In the genomic region with DNA sequence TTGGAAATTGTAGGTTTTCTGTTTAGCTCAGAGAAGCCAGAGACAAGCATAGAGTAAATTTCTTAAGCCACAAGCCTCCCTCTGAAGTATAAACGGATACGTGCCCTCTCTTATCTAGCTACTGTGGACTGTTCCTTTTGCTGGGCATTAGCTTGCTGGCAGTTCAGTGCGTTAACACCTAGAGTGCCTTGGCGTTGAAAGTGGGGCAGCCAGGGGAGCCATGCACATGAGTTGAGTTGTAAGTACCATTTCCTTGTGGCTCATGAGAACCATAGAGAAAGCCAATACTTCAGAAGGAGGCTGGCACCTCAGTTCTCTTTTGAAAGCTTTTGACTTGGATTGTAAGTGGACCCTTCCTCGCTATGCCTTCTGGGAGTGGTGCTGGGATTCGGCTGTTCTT, we compare ENCODE assay signal across 14 mouse cellular contexts. TPM values are rescaled to one million over a fixed set of nuclear protein-coding genes. Genes with fewer than 3 reads are reported as not detected.
DNase-seq lines count a peak whose midpoint lies in the region; ATAC-seq and TF ChIP-seq lines count a peak whose summit lies in the region.
"Had no signal": no experiment of that assay in that cellular context is flagged by ENCODE, and none has a peak within 500 bp of the region (broad histone marks: within the 10 kb centered on the region; RNA-seq: fewer than 3 reads in every experiment).

No protein-coding gene starts in this region.

- no peaks in the 10 kb centered on the region for H3K27me3 ChIP-seq in forebrain, postnatal 0 days (ENCODE audit: insufficient read depth, low read length)
- no peaks in the 10 kb centered on the region for H3K27me3 ChIP-seq in forebrain, embryonic 12.5 days
- no peaks in the 10 kb centered on the region for H3K27me3 ChIP-seq in hindbrain, postnatal 0 days (ENCODE audit: insufficient read depth, low read length)
- H3K27me3 ChIP-seq in hindbrain, embryonic 10.5 days (ENCODE audit: insufficient read depth, poor library complexity, severe bottlenecking), result no peaks in the 10 kb centered on the region
- no peaks in the 10 kb centered on the region for H3K27me3 ChIP-seq in megakaryocyte, embryonic 14.5 days (replicated peaks)
- H3K27me3 ChIP-seq in stomach, embryonic 16.5 days (ENCODE audit: control insufficient read depth, insufficient read depth, low read length), result no peaks in the 10 kb centered on the region
- H3K27me3 ChIP-seq: Patski had no signal

- no peak for TF ChIP-seq CTCF in forebrain, postnatal 0 days (IDR thresholded peaks at IDR 0.05; ENCODE audit: low read depth)
- no peak for TF ChIP-seq CTCF in hindbrain, postnatal 0 days (IDR thresholded peaks at IDR 0.05; ENCODE audit: low read depth)

- no peaks in the 10 kb centered on the region for H3K9me3 ChIP-seq in forebrain, postnatal 0 days (ENCODE audit: low read length)
- H3K9me3 ChIP-seq in forebrain, embryonic 12.5 days, result no peaks in the 10 kb centered on the region
- no peaks in the 10 kb centered on the region for H3K9me3 ChIP-seq in hindbrain, postnatal 0 days (ENCODE audit: low read length)
- no peaks in the 10 kb centered on the region for H3K9me3 ChIP-seq in hindbrain, embryonic 10.5 days
- no peaks in the 10 kb centered on the region for H3K9me3 ChIP-seq in megakaryocyte, embryonic 14.5 days
- no peaks in the 10 kb centered on the region for H3K9me3 ChIP-seq in stomach, embryonic 16.5 days (replicated peaks; ENCODE audit: control insufficient read depth, low read length)

- no peak overlapping the region for H3K4me2 ChIP-seq in forebrain, postnatal 0 days (ENCODE audit: low read depth)
- H3K4me2 ChIP-seq in forebrain, embryonic 12.5 days, result no peak overlapping the region
- no peak overlapping the region for H3K4me2 ChIP-seq in hindbrain, postnatal 0 days (ENCODE audit: low read depth, low read length)
- H3K4me2 ChIP-seq in stomach, embryonic 16.5 days (ENCODE audit: low read depth, low read length), result no peak overlapping the region

- no peak overlapping the region for H3K9ac ChIP-seq in forebrain, postnatal 0 days
- H3K9ac ChIP-seq in forebrain, embryonic 12.5 days, result no peak overlapping the region
- H3K9ac ChIP-seq in hindbrain, postnatal 0 days (replicated peaks; ENCODE audit: low read length), result no peak overlapping the region
- H3K9ac ChIP-seq in stomach, embryonic 16.5 days (ENCODE audit: low read length), result no peak overlapping the region

- ATAC-seq in forebrain, postnatal 0 days, result no peak; the same call in 1 of the 2 replicates
- ATAC-seq in forebrain, embryonic 12.5 days (ENCODE audit: low FRiP score), result no peak
- ATAC-seq in hindbrain, postnatal 0 days, result no peak
- no peak for ATAC-seq in megakaryocyte, adult 5-6 weeks (ENCODE audit: poor library complexity, severe bottlenecking)
- no peak for ATAC-seq in stomach, embryonic 16.5 days (ENCODE audit: insufficient read depth, low FRiP score)
- ATAC-seq: Patski had no signal

- no peaks in the 10 kb centered on the region for H3K36me3 ChIP-seq in forebrain, postnatal 0 days (ENCODE audit: insufficient read depth)
- no peaks in the 10 kb centered on the region for H3K36me3 ChIP-seq in forebrain, embryonic 12.5 days (replicated peaks)
- H3K36me3 ChIP-seq in hindbrain, postnatal 0 days (ENCODE audit: insufficient read depth, low read length), result no peaks in the 10 kb centered on the region
- H3K36me3 ChIP-seq in hindbrain, embryonic 10.5 days, result peaks cover 10% of the 10 kb centered on the region; the same call in 1 of the 2 replicates
- H3K36me3 ChIP-seq in megakaryocyte, embryonic 14.5 days (replicated peaks; ENCODE audit: low read length), result peaks cover 35% of the 10 kb centered on the region
- H3K36me3 ChIP-seq in stomach, embryonic 16.5 days (ENCODE audit: control insufficient read depth, insufficient read depth, low read length), result no peaks in the 10 kb centered on the region; the same call in 1 of the 2 replicates

- H3K4me1 ChIP-seq in forebrain, postnatal 0 days (ENCODE audit: insufficient read depth), result peaks cover 2% of the 10 kb centered on the region; the same call in 1 of the 2 replicates
- peaks cover 26% of the 10 kb centered on the region for H3K4me1 ChIP-seq in forebrain, embryonic 12.5 days
- H3K4me1 ChIP-seq in hindbrain, postnatal 0 days (ENCODE audit: insufficient read depth, low read length), result peaks cover 25% of the 10 kb centered on the region; the same call in 1 of the 2 replicates
- peaks cover 57% of the 10 kb centered on the region for H3K4me1 ChIP-seq in hindbrain, embryonic 10.5 days (replicated peaks)
- H3K4me1 ChIP-seq in megakaryocyte, embryonic 14.5 days, result peaks cover 97% of the 10 kb centered on the region
- H3K4me1 ChIP-seq in stomach, embryonic 16.5 days (ENCODE audit: control insufficient read depth, insufficient read depth, low read length), result peaks cover 67% of the 10 kb centered on the region

- peak overlapping the region; percentile 23; the same call in 1 of the 2 replicates for H3K27ac ChIP-seq in forebrain, postnatal 0 days (ENCODE audit: low read depth, low read length)
- no peak overlapping the region; the same call in 1 of the 2 replicates for H3K27ac ChIP-seq in forebrain, embryonic 12.5 days
- H3K27ac ChIP-seq in hindbrain, postnatal 0 days, result 0 out of 2 replicates have a peak overlapping the region, but pooled peaks have one; percentile 16
- no peak overlapping the region for H3K27ac ChIP-seq in hindbrain, embryonic 10.5 days
- H3K27ac ChIP-seq in stomach, embryonic 16.5 days (ENCODE audit: low read length), result peak overlapping the region; percentile 55

- no peak overlapping the region for H3K4me3 ChIP-seq in forebrain, postnatal 0 days (ENCODE audit: low read depth, low read length)
- no peak overlapping the region for H3K4me3 ChIP-seq in forebrain, embryonic 12.5 days (replicated peaks)
- H3K4me3 ChIP-seq in hindbrain, postnatal 0 days (ENCODE audit: low read length), result no peak overlapping the region
- H3K4me3 ChIP-seq in hindbrain, embryonic 10.5 days, result no peak overlapping the region
- peak overlapping the region; percentile 82 for H3K4me3 ChIP-seq in megakaryocyte, embryonic 14.5 days (replicated peaks)
- H3K4me3 ChIP-seq in stomach, embryonic 16.5 days (replicated peaks; ENCODE audit: low read length), result no peak overlapping the region
- H3K4me3 ChIP-seq: myocyte had no signal

- 71% methylated on average over 6 of the region's 6 CpGs for WGBS in forebrain, postnatal 0 days
- WGBS in forebrain, embryonic 12.5 days, result 79% methylated on average over 6 of the region's 6 CpGs
- 59% methylated on average over 6 of the region's 6 CpGs for WGBS in hindbrain, postnatal 0 days
- WGBS in hindbrain, embryonic 10.5 days, result 75% methylated on average over 6 of the region's 6 CpGs
- 50% methylated on average over 6 of the region's 6 CpGs for WGBS in stomach, embryonic 16.5 days

- DNase-seq in forebrain, postnatal 0 days, result no peak
- DNase-seq in hindbrain, postnatal 0 days (ENCODE audit: low spot score), result no peak
- DNase-seq in hindbrain, embryonic 10.5 days (ENCODE audit: low spot score), result no peak
- no peak for DNase-seq in kidney, adult 18-20 months
- DNase-seq: adrenal gland, postnatal 25 days; cerebellum, adult 8-10 months; retina, postnatal 1 day; thymus, postnatal 36 days had no signal

RNA-seq across cellular contexts. Expression of gene Spred2, which starts 58.6 kb away (rescaled TPM):
- 12.0 and 15.5 TPM in 2 replicates for total RNA-seq in forebrain, postnatal 0 days (2014; rRNA removed)
- 6.7 and 9.1 TPM in 2 replicates for polyA plus RNA-seq in forebrain, postnatal 0 days (2015; fragmentation: Nextera tagmentation; extraction: Ambion mirVana)
- 8.1 and 8.4 TPM in 2 replicates for polyA plus RNA-seq in forebrain, embryonic 12.5 days (2016; fragmentation: Nextera tagmentation; extraction: Ambion mirVana)
- 15.6 and 16.9 TPM in 2 replicates for total RNA-seq in hindbrain, postnatal 0 days (2014; rRNA removed)
- polyA plus RNA-seq in hindbrain, postnatal 0 days (2015; fragmentation: Nextera tagmentation; extraction: Ambion mirVana), result 8.4 and 8.7 TPM in 2 replicates
- polyA plus RNA-seq in hindbrain, embryonic 10.5 days (2016; fragmentation: Nextera tagmentation; extraction: Ambion mirVana), result 4.7 and 6.3 TPM in 2 replicates
- 25.4 and 51.5 TPM in 2 replicates for polyA plus RNA-seq in megakaryocyte, embryonic 14.5 days (2012; ENCODE audit: insufficient read depth, low replicate concordance)
- 7.0 and 7.6 TPM in 2 replicates for total RNA-seq in megakaryocyte, adult 5-6 weeks (2015)
- total RNA-seq in megakaryocyte, adult 5-6 weeks (2017), result 2.3 and 2.4 TPM in 2 replicates
- polyA plus RNA-seq in stomach, embryonic 16.5 days (2015; fragmentation: Nextera tagmentation; extraction: Ambion mirVana), result 5.0 TPM in 2 replicates

Comparison
In these comparisons a context has a peak if more than half of its experiments do, and no peak if none do; other contexts are left out.
1. H3K27ac ChIP-seq: peak in forebrain, postnatal 0 days (single experiment), hindbrain, postnatal 0 days (single experiment) and stomach, embryonic 16.5 days (single experiment); none in forebrain, embryonic 12.5 days (single experiment) and hindbrain, embryonic 10.5 days (single experiment).